Mouse (Mus musculus) left cerebral cortex, postnatal 10 days (tissue): Measurements from ENCODE around the gene Arhgap40. TPM values are rescaled to one million over a fixed set of nuclear protein-coding genes. Genes with fewer than 3 reads are reported as not detected.

Experiments
- DNase-seq, 2 experiments: peaks; one replicate each; pipeline ENCODE4 v3.0.0; 2021 to 2022; ENCODE audit warnings: low spot score in 2 of 2, mixed read lengths in 1 of 2; ENCODE audit errors: extremely low spot score in 1 of 2
- intact Hi-C: fragments of 180-260 bp; cut with DNase I; formaldehyde crosslinking; loops from one replicate; pipeline ENCODE4 v1.15.1; 2025
- total RNA-seq, 2 experiments: library from RNA; stranded (reverse); gene quantifications; 2 replicates each; pipeline ENCODE4 v1.2.3; 2021

The Arhgap40 gene
- total RNA-seq = not detected

- no peak for DNase-seq
- intact Hi-C loops = no loop called here
Measured at GRCm38 (mm10) chr2:158512528-158512927, at the start of gene Arhgap40. TSS of gene Arhgap40 (plus strand) at chr2:158512796.

DNA sequence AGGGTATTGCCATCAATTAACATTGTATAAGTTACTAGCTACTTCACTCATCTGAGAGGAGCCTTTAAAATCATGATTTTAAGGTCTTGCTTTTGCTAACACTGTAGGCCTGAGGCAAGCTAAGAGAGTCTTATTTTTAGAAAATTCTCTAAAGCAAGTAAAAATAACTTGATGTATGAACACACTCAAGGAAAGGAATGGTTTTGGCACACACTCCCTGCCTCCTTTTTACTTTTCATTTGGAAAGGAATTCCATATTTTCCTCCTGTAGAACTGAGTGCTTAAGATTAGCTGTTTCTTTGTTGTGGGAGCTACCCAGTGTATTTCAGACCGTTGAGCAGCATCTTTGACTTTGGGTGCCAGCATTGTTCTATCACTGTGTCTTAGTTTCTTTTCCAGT lies 38.4 kb upstream of the Arhgap40 start:
- intact Hi-C loops = no loop called here
- no peak for DNase-seq

GRCm38 (mm10) chr2:158477640-158478039 lies 35.0 kb upstream of the Arhgap40 start:
- intact Hi-C loops = no loop called here
- DNase-seq = no peak

DNA sequence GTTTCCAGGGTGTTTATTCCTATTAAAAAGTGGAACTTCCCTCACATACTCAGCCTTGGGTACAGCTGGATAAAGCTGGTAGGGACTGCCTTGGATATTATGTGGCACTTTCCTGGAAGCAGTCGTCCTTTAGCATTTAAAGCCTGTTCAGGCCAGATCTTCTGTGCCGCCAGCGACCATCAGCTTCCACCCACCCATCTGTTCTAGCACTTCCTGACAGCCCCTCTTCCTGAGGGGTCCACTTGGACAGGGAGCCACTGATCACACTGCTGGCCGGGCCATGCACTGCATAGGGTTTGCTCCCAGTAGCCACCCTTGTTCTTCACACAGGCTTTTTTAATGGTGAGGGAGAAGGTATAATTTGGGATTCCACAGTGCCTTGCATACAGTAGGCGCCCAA lies 14.1 kb upstream of the Arhgap40 start:
- intact Hi-C loops = no loop called here

DNA sequence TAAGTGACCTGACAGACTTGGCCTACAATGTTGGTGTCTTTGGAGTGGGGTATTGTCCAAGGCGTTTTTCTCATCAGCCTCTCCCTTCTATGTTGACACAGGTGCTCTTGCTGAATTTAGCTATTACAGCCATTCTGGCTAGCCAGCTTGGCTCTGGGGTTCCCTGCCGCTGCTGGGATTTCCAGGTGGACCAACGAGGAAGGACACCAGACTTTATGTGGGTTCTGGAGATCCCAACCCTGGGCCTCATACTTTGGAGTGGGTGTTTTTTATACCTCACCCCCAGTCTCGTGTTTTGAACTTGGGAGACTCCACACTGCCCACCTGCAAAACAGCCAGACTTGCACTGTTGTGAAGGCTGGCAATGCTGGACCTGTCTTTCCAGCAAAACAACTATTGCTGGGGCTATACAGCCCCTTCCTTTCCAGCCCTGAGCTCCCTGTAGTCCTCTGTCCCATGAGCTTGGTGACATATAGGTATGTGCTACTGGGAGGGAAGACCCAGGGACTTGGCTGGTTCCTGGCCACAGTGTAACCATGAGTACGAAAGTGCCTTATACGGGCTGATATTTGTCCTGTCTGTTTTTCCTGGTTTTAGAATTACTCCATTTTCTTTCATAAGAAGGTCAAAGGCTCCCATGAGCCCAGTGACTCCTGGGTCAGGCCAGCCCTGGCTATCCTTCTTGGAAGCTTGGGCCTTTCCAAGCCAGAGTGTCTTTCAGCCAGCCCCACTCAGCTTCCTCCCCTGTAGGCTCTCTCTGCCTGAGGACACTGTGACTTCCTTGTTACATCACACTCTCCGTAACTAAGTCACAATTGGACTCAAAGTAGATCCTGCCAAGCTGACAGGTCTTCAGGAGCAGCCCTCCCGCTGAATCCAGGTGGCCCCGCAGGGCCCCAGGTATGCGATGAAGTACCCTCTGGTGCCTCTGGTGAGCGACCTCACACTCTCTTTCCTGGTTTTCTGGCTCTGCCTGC lies 10.5 kb upstream of the Arhgap40 start, which contains the start of gene Adig:
Gene Adig (plus strand): TSS at position 777 of the 977 bp plus-strand sequence.
- DNase-seq = no peak
- intact Hi-C loops = no loop called here

More for the DNA sequence above, 14.1 kb upstream of the Arhgap40 start:
- DNase-seq = no peak

GRCm38 (mm10) chr2:158503226-158503625 lies 9.4 kb upstream of the Arhgap40 start:
- DNase-seq = no peak
- intact Hi-C loops = no loop called here

GRCm38 (mm10) chr2:158503671-158504070 lies 8.9 kb upstream of the Arhgap40 start:
- DNase-seq = no peak
- intact Hi-C loops = no loop called here

DNA sequence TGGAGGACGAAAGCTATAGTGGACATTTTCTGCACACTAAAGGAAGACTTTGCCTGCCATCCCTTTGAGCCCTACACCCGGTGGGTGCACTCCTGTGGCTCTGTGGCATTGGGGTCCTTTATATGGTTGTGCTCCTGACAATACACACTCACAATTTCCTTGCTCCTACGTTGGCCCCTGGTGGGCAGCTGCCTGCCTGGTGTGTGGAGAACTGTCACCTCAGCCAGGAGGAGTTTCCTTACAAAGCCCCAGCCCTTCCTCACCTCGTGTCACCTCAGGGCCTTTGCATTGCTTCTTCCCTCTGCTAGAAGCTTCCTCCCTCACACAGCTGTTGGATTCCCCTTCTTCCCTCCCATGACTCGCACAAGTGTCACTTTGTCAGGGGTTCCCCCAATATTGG lies 6.1 kb upstream of the Arhgap40 start:
- intact Hi-C loops = no loop called here
- no peak for DNase-seq

DNA sequence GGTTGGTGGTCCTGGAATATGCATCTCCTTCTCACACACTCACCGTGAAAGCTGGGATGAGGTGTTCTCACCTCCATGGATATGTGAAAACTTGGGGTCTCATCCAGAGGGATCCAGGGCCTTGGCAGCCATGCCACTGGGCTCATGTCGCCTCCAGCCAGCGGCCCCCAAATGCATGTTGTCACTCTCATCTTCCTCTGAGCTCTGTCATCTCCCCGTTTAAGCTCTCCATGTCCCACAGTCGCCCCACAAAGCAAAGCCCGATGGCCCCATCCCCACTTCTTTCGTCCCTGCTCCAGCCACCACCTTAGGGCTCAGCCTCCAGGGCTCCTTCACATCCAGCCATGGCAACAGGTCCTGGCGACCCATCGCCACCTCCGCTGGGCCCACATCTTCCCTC lies 5.5 kb upstream of the Arhgap40 start:
- intact Hi-C loops = no loop called here
- DNase-seq = no peak

DNA sequence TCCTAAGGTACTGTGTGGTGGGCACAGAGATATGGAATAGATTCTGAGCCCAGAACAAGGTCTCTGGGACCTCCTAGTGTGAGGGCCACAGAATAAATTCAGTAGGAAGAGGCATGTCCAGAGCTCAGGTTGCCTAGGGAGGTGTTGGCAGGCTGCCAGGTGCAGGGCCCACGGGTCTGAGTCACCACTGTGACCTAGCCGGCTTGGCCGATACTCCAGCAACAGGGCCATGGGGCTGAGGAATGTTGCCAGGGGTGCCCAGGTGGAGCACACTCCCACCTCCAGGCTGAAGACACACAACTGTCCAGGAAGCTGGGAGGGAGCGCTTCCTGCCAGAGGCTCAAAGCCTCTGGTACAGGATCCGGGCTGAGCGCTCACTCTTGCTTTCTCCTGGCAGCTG lies 1.9 kb upstream of the Arhgap40 start:
- intact Hi-C loops = no loop called here
- peak in 1 of 2 experiments; percentile 56 for DNase-seq

GRCm38 (mm10) chr2:158513821-158514336 lies 1.3 kb downstream of the Arhgap40 start:
- intact Hi-C loops = no loop called here
- DNase-seq = no peak

DNA sequence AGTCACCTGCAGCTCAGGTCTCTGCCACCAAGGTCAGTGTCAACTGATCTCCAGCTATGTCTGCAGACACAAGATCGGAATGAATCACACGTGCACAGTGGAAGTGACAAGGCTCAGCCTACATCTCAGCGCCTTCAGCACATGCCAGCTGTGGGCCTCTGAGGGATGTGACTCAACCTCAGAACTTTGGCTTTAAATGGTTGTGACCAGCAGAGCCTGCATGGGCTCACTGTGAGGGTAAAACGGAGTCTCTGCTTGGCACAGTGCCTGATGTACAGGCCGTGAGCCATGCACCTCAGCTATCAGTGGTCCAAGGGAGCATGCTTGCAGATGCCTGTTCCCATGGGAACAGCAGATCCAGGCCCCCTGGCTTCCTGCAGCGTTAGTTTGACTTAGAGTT lies 6.0 kb downstream of the Arhgap40 start:
- intact Hi-C loops = no loop called here
- no peak for DNase-seq

DNA sequence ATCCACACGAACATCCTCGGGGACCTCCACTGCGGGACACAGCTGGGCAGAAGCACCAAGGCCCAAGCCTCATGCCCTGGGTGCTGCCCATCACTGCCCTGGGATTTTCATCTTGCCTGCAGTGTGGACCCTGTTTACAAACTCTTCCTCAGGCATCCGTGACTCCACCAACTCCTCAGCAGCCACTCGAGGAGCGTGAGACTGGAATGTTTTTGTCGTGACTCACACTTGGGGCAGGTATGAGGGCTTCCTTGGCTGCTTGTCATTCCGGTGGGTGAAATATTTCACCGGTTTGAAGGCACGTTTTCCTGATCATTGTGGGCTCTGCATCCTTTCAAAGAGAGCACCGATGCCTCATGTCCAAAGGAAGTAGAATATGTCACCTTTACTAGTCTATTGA lies 6.5 kb downstream of the Arhgap40 start:
- intact Hi-C loops = no loop called here
- DNase-seq = no peak

GRCm38 (mm10) chr2:158519800-158520199 lies 7.2 kb downstream of the Arhgap40 start:
- DNase-seq = no peak
- intact Hi-C loops = no loop called here

GRCm38 (mm10) chr2:158523060-158523459 lies 10.5 kb downstream of the Arhgap40 start:
- no peak for DNase-seq
- intact Hi-C loops = no loop called here

DNA sequence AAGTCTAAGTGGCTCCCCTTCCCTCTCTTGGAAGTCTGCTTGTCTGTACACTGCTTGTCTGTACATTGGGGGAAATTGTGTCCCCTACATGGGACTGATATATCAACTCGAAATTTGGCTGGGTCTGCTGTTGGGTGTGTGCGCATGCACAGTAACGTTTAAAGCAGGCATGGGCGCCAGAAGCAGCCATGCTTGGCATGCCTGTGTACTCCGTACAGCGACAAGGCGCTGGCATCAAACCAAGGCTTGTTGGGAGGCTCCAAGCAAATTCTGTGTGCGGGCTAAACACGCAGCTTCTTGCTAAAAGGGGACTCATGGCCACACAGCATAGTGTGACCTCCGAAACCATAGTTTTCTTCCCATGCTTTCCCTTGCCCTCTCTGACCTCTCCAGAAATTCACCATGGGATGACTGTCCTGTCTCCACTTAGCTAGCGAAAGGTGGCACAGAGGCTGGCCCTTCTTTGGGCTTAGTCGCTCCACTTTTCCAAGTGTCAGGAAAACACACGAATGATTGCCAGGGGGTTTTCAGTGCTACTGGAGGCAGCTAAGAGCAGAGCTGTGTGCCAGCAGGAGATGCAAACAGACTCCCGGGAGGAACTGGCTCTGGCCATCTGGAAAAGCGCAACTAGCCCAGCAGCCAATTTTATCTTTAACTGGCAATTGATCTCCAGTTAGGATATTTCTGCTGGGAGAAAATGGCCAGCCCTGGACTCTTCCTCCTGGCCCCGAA lies 11.7 kb downstream of the Arhgap40 start:
- peak; percentile 29 to 52 for DNase-seq
- intact Hi-C loops = no loop called here

GRCm38 (mm10) chr2:158534090-158534489 lies 21.5 kb downstream of the Arhgap40 start:
- intact Hi-C loops = no loop called here
- DNase-seq = peak; percentile 53 to 67

- no peak for DNase-seq
- intact Hi-C loops = no loop called here
Measured at GRCm38 (mm10) chr2:158534559-158534958, 22.0 kb downstream of the Arhgap40 start.

GRCm38 (mm10) chr2:158539433-158540305 lies 27.1 kb downstream of the Arhgap40 start:
- DNase-seq = no peak
- intact Hi-C loops = loop anchor here (10.0 kb wide), 2 partner anchors 215 to 325 kb away; no protein-coding TSS in a partner anchor
